Mouse (Mus musculus): ENCODE measurements around the gene Mark3. TPM values are rescaled to one million over a fixed set of nuclear protein-coding genes. Genes with fewer than 3 reads are reported as not detected.

Mark3 gene
- polyA plus RNA-seq, 1 experiment from 2014 or later: 82.3 TPM

GRCm38 (mm10) chr12:111568836-111569235 lies 5.5 kb upstream of the Mark3 start:
- no peaks in the 10 kb centered on the region; the same call in 1 of the 2 replicates for H3K27me3 ChIP-seq
- H3K4me2 ChIP-seq: no peak overlapping the region
- no peaks in the 10 kb centered on the region for H3K36me3 ChIP-seq (replicated peaks)
- ATAC-seq (ENCODE audit: low FRiP score): no peak
- 76% methylated on average over 11 of the region's 11 CpGs for WGBS
- H3K27ac ChIP-seq: no peak overlapping the region
- no peaks in the 10 kb centered on the region for H3K9me3 ChIP-seq
- no peak overlapping the region for H3K4me3 ChIP-seq (replicated peaks)
- no peak overlapping the region for H3K9ac ChIP-seq
- peaks cover 12% of the 10 kb centered on the region for H3K4me1 ChIP-seq

- Histone ChIP-seq H3K4me2 (peak overlapping the region; percentile 96; the same call in 1 of the 2 replicates), H3K27me3 (no peaks in the 10 kb centered on the region; the same call in 1 of the 2 replicates), H3K4me1 (peaks cover 26% of the 10 kb centered on the region), H3K36me3 (replicated peaks) (no peaks in the 10 kb centered on the region), H3K9ac (no peak overlapping the region), H3K27ac (no peak overlapping the region), H3K9me3 (no peaks in the 10 kb centered on the region), H3K4me3 (replicated peaks) (no peak overlapping the region)
- ATAC-seq (ENCODE audit: low FRiP score): no peak
- 88% methylated on average over 7 of the region's 7 CpGs for WGBS
These were observed 1.9 kb upstream of the Mark3 start for GRCm38 (mm10) chr12:111572406-111572805.

GRCm38 (mm10) chr12:111573315-111573714 lies 1.0 kb upstream of the Mark3 start:
- no peak for ATAC-seq (ENCODE audit: low FRiP score)
- 50% methylated on average over 6 of the region's 6 CpGs for WGBS

GRCm38 (mm10) chr12:111574887-111575838 lies 840 bp downstream of the Mark3 start:
- H3K9me3 ChIP-seq: no peaks in the 10 kb centered on the region
- H3K36me3 ChIP-seq (replicated peaks): no peaks in the 10 kb centered on the region
- peak; percentile 47 for ATAC-seq (ENCODE audit: low FRiP score)
- peak overlapping the region; percentile 96 for H3K4me2 ChIP-seq
- WGBS: under 1% methylated on average over 58 of the region's 58 CpGs
- H3K27ac ChIP-seq: peak overlapping the region; percentile 93
- H3K4me3 ChIP-seq (replicated peaks): peak overlapping the region; percentile 100
- H3K27me3 ChIP-seq: no peaks in the 10 kb centered on the region; the same call in 1 of the 2 replicates
- peaks cover 26% of the 10 kb centered on the region for H3K4me1 ChIP-seq
- H3K9ac ChIP-seq: peak overlapping the region; percentile 100

More at GRCm38 (mm10) chr12:111573315-111573714, 1.0 kb upstream of the Mark3 start:
- peak overlapping the region; percentile 96 for H3K4me2 ChIP-seq
- peak overlapping the region; percentile 100 for H3K9ac ChIP-seq
- no peaks in the 10 kb centered on the region for H3K36me3 ChIP-seq (replicated peaks)
- 0 out of 2 replicates have a peak overlapping the region, but pooled peaks have one; percentile 93 for H3K27ac ChIP-seq
- peak overlapping the region; percentile 100 for H3K4me3 ChIP-seq (replicated peaks)
- no peaks in the 10 kb centered on the region for H3K9me3 ChIP-seq
- H3K27me3 ChIP-seq: no peaks in the 10 kb centered on the region; the same call in 1 of the 2 replicates
- peaks cover 26% of the 10 kb centered on the region for H3K4me1 ChIP-seq

GRCm38 (mm10) chr12:111583058-111583457 lies 8.7 kb downstream of the Mark3 start:
- Histone ChIP-seq H3K9ac (no peak overlapping the region), H3K4me3 (replicated peaks) (no peak overlapping the region), H3K36me3 (replicated peaks) (no peaks in the 10 kb centered on the region; the same call in 1 of the 2 replicates), H3K27me3 (no peaks in the 10 kb centered on the region), H3K9me3 (no peaks in the 10 kb centered on the region), H3K4me1 (peaks cover 7% of the 10 kb centered on the region), H3K4me2 (no peak overlapping the region), H3K27ac (no peak overlapping the region)
- ATAC-seq (ENCODE audit: low FRiP score): no peak
- 96% methylated on average over 1 of the region's 1 CpGs for WGBS

DNA sequence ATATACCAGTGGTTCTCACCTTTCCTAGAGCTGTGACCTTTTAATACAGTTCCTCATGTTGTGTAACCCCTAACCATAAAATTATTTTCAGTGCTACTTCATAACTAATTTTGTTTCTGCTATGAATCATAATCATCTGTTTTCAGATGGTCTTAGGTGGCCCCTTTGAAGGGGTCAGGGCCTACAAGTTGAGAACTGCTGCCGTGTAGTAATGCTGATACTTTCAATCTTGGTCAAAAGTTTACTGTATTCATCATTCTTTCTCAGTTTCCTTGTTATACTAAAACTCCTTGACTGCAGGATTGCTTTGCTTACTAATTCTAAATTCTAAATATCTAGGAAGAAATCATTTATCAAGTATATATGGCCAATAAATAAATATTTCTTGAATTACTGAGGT lies 10.1 kb downstream of the Mark3 start:
- no peak overlapping the region for H3K9ac ChIP-seq
- no peak overlapping the region for H3K27ac ChIP-seq
- no peaks in the 10 kb centered on the region for H3K27me3 ChIP-seq
- H3K36me3 ChIP-seq (replicated peaks): no peaks in the 10 kb centered on the region; the same call in 1 of the 2 replicates
- 85% methylated on average over 1 of the region's 1 CpGs for WGBS
- no peak for ATAC-seq (ENCODE audit: low FRiP score)
- H3K4me2 ChIP-seq: no peak overlapping the region
- no peaks in the 10 kb centered on the region for H3K9me3 ChIP-seq
- no peak overlapping the region for H3K4me3 ChIP-seq (replicated peaks)
- H3K4me1 ChIP-seq: peaks cover 7% of the 10 kb centered on the region

DNA sequence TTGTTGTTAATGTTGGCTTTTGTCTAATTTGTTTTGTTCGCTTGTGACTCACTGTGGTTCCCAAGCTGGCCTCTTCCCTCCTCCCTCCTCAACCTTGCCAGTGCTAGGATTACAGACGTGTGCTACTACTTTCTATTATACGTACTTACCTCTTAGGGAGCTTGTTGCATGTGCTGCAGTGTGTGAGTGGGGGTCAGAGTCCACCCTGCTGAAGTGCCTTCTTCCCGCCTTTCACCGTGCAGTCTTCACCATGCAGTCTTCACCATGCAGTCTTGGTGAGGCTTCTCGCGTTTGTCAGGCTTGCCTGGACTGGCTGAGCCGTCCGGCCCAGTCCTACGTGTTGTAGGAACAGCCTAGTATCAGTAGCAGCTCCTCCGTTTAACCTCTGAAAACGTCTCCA lies 12.9 kb downstream of the Mark3 start:
- no peak overlapping the region for H3K4me3 ChIP-seq (replicated peaks)
- H3K36me3 ChIP-seq (replicated peaks): no peaks in the 10 kb centered on the region; the same call in 1 of the 2 replicates
- 89% methylated on average over 12 of the region's 12 CpGs for WGBS
- H3K27me3 ChIP-seq: no peaks in the 10 kb centered on the region
- no peak overlapping the region for H3K9ac ChIP-seq
- ATAC-seq (ENCODE audit: low FRiP score): no peak
- no peak overlapping the region for H3K27ac ChIP-seq
- H3K4me2 ChIP-seq: no peak overlapping the region
- H3K9me3 ChIP-seq: no peaks in the 10 kb centered on the region
- peaks cover 7% of the 10 kb centered on the region for H3K4me1 ChIP-seq

- no peaks in the 10 kb centered on the region for H3K4me1 ChIP-seq
- no peak overlapping the region for H3K4me2 ChIP-seq
- no peak for ATAC-seq (ENCODE audit: low FRiP score)
- WGBS: 79% methylated on average over 14 of the region's 14 CpGs
- peaks cover 34% of the 10 kb centered on the region for H3K36me3 ChIP-seq (replicated peaks)
- H3K27me3 ChIP-seq: no peaks in the 10 kb centered on the region
- H3K9ac ChIP-seq: no peak overlapping the region
- no peaks in the 10 kb centered on the region for H3K9me3 ChIP-seq
- no peak overlapping the region for H3K4me3 ChIP-seq (replicated peaks)
- H3K27ac ChIP-seq: no peak overlapping the region
These were observed 18.2 kb downstream of the Mark3 start for GRCm38 (mm10) chr12:111592407-111593021.

GRCm38 (mm10) chr12:111593775-111594174 lies 19.5 kb downstream of the Mark3 start:
- Histone ChIP-seq H3K4me2 (no peak overlapping the region), H3K4me1 (no peaks in the 10 kb centered on the region), H3K9me3 (no peaks in the 10 kb centered on the region), H3K27ac (no peak overlapping the region), H3K9ac (no peak overlapping the region), H3K4me3 (replicated peaks) (no peak overlapping the region), H3K36me3 (replicated peaks) (peaks cover 45% of the 10 kb centered on the region), H3K27me3 (no peaks in the 10 kb centered on the region)
- WGBS: 75% methylated on average over 2 of the region's 2 CpGs
- no peak for ATAC-seq (ENCODE audit: low FRiP score)

DNA sequence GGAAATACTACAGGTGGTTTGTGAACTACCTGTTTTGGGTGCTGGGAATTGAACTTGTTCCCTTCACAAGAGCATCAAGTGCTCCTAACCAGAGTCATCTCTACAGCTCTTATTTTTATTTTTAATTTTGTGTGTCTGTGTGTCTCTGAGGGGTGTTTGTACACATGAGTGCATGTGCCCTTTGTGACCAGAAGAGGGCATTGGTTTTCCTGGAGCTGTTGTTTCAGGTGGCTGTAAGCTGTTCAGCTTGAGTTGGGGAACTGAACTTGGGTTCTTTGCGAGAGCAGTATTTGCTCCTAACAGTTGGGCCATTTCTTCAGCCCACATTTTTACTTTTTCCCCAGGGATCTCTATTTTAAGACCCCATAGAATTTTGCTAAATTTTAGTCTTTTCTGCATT lies 23.0 kb downstream of the Mark3 start:
- WGBS: 100% methylated on average over 1 of the region's 1 CpGs
- H3K27me3 ChIP-seq: no peaks in the 10 kb centered on the region
- H3K4me2 ChIP-seq: no peak overlapping the region
- H3K9ac ChIP-seq: no peak overlapping the region
- no peak overlapping the region for H3K4me3 ChIP-seq (replicated peaks)
- H3K36me3 ChIP-seq (replicated peaks): peaks cover 75% of the 10 kb centered on the region
- H3K4me1 ChIP-seq: no peaks in the 10 kb centered on the region
- H3K27ac ChIP-seq: no peak overlapping the region
- H3K9me3 ChIP-seq: no peaks in the 10 kb centered on the region
- ATAC-seq (ENCODE audit: low FRiP score): no peak

- Histone ChIP-seq H3K36me3 (replicated peaks) (peaks cover 76% of the 10 kb centered on the region), H3K4me3 (replicated peaks) (no peak overlapping the region), H3K4me1 (no peaks in the 10 kb centered on the region), H3K9ac (no peak overlapping the region), H3K27ac (no peak overlapping the region), H3K27me3 (no peaks in the 10 kb centered on the region), H3K9me3 (no peaks in the 10 kb centered on the region), H3K4me2 (no peak overlapping the region)
- no peak for ATAC-seq (ENCODE audit: low FRiP score)
- 96% methylated on average over 1 of the region's 1 CpGs for WGBS
These were observed 24.6 kb downstream of the Mark3 start for GRCm38 (mm10) chr12:111598902-111599301.

DNA sequence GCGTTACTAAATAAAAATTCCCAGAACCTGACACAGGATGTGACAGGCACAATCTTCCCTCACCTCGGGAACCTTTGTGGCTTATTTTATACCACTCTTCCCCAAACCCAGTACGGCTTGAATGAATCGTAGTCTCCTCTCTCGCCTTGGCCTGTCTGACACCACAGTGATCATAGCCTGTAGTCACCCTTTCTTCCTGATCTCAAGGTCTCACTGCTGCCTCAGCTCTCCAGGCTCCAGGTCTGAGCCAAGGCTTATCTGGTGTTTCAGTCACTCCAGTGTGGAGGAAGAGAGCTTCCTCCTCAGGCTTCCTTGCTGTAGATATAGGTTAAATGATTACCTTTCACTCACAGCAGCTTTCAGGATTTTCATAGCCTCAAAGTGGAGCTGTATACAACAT lies 25.3 kb downstream of the Mark3 start:
- Histone ChIP-seq H3K9ac (no peak overlapping the region), H3K27ac (no peak overlapping the region), H3K4me3 (replicated peaks) (no peak overlapping the region), H3K4me1 (no peaks in the 10 kb centered on the region), H3K9me3 (no peaks in the 10 kb centered on the region), H3K4me2 (no peak overlapping the region), H3K27me3 (no peaks in the 10 kb centered on the region), H3K36me3 (replicated peaks) (peaks cover 77% of the 10 kb centered on the region)
- 95% methylated on average over 5 of the region's 5 CpGs for WGBS
- ATAC-seq (ENCODE audit: low FRiP score): no peak

Measured in forebrain, embryonic 12.5 days (tissue).